Mouse (Mus musculus) left cerebral cortex, postnatal 14 days (tissue): ENCODE measurements around the gene Gfra1. TPM values are rescaled to one million over a fixed set of nuclear protein-coding genes. Genes with fewer than 3 reads are reported as not detected.

Experiments
- DNase-seq, 2 experiments: peaks; one replicate each; pipeline ENCODE4 v3.0.0; 2021 to 2022; ENCODE audit warnings: low spot score in 2 of 2, mixed read lengths in 1 of 2
- intact Hi-C: fragments of 180-260 bp; cut with DNase I; formaldehyde crosslinking; loops from one replicate; pipeline ENCODE4 v1.15.1; 2025
- total RNA-seq, 2 experiments: library from RNA; stranded (reverse); gene quantifications; 2 replicates each; pipeline ENCODE4 v1.2.3; 2021

The Gfra1 gene
- total RNA-seq, 2 experiments from 2014 or later, result 29.3 to 31.9 TPM

DNA sequence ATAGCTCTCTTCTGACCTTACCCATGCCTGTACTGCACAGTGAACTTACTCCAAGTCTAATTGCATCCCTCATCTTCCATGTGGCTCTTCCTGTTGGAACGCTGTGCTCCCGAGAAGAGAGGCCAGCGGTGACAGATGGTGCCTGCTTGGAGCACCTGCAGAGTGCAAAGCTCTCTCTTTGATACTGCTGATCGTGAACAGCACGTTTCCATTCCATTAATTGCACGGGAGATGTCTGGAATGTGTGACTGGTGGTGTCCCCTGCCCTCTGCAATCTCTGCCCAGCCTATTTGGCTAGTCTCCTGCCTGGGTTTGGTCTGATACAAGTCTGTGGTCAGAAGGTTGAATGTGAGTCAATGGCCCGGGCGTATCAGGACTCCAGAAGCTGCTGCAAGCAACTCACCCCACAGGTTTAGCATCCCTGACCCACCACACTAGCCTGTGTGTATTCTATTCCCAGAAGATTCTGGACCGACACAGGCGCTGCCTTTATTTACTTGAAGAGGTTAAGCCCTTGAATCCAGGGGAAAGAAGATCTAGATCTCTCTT lies 249.1 kb downstream of the Gfra1 start:
- DNase-seq, result no peak
- intact Hi-C loops, result no loop called here

DNA sequence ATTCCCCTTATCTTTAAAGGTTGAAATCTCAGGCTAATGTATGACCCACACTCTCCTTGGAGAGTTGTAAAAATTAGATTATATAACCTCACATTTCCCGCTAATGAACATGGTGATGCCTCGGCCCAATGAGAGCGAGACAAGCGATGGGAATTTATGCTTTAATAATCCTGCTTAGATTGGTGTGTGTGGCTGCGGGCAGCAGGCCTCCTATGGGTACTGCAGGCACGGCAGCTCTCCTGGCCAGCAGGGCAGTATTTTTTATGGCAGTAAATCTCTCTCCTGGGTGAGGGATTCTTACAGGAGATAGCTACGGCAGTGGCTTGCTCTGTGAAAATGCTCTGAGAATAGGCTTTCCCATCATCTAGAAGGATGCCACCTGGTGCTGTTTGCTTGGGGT lies 250.2 kb downstream of the Gfra1 start:
- intact Hi-C loops, result no loop called here
- no peak for DNase-seq

- intact Hi-C loops, result no loop called here
- DNase-seq, result no peak
These were observed 253.1 kb downstream of the Gfra1 start for GRCm38 (mm10) chr19:58202627-58203026.

DNA sequence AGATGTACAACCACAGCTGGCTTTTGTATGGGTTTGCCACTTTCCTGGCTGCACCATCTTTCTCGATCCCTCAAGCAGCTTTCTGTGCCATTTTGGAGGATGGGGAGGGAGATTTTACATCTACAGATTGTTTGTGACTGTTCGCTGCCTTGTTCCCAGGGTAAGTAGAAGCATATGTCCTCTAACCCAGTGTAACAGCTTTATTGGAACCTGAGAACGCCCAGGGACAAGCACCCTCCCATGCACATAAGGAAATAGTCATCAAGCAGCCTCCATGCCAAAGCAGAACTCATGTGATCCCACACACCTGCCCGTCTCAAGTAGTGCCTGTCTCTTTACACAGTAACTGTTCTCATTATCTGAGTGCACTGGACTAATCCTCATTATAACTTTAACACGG lies 256.0 kb downstream of the Gfra1 start:
- no peak for DNase-seq
- intact Hi-C loops, result no loop called here

DNA sequence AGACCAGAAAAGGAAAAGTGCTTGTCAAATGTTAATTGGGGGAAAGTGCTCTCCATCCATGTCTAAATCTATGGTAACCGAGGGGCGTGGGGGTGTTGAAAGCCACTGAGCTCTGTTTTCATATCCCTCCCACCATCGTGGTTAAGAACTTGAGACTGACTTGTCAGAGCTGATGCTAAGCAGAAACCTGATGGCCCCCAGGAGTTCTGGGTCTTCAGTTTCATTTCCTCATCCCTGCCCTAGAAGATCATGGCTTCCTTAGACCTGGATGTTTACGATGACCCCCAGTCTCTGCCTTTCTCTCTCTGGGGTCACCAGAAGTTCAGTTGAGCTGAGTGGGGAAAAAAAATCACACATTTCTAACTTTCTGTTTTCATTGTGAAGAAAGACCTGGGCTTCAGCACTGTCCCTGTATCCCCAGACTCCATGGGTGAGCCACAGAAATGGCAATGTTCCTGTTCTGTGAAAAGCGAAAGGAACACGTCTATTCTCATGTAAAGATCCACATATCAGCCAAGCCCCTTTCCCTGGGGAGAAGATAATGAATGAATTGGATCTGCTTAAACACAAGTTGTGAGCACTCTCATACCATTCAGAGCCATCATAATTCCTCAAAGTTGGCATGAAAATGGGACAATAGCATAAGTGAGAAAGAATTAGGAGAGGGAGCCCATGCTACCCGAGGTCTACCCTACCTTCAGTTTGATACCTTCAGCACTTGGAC lies 261.8 kb downstream of the Gfra1 start:
- intact Hi-C loops, result no loop called here
- DNase-seq, result no peak

DNA sequence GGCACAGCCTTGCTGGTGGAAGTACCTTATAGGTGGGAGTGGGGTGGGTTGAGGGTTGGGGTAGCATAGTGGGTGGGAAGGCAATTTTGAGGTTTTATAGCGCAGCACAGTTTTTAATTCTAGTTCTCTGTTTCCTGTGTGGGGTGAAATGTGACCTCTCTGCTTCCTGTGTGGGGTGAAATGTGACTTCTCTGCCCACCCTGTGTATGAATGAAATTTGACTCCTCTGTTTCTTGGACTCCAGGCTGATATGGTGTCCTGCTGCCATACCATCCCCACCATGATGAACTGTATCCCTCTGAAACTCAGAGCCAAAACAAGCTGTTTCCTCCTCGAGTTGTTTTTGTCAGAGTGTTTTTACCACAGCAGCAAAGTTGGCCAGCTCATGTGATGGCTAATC lies 264.8 kb downstream of the Gfra1 start:
- no peak for DNase-seq
- intact Hi-C loops, result no loop called here

- intact Hi-C loops, result no loop called here
- DNase-seq, result no peak
These were observed 269.2 kb downstream of the Gfra1 start for GRCm38 (mm10) chr19:58186558-58186957.

Other genes starting within 250 kb of the Gfra1 start
- under 1 TPM in 1 of 2 experiments, not detected in 1; 0.35 TPM for gene Ccdc172, start 56.1 kb upstream of the Gfra1 start, total RNA-seq
- gene Pnlip, start 196.6 kb upstream of the Gfra1 start, total RNA-seq, result 1 to 10 TPM; 4.4 to 5.1 TPM